Mouse (Mus musculus) hindbrain, embryonic 10.5 days (tissue): ENCODE measurements at regions not wholly inside any gene's neighbourhood (a gene's known extent, or its start where the extent isn't known, plus 50 kb on each side); places are given as distances from the start of the nearest gene placed in this dataset.

Source experiments
- DNase-seq: peaks from one replicate; pipeline ENCODE4 v3.0.0-alpha.2; 2017; ENCODE audit warnings: low spot score
- H3K27ac ChIP-seq: fragments of 300-500 bp; sonication (generic); 2 replicates; pipeline ENCODE4 v1.5.1; 2016; ENCODE audit warnings: mild to moderate bottlenecking, moderate library complexity
- H3K27me3 ChIP-seq: fragments of 300-500 bp; sonication (generic); 2 replicates; pipeline ENCODE4 v1.6.1; 2016; ENCODE audit warnings: mild to moderate bottlenecking; ENCODE audit not compliant: poor library complexity, insufficient read depth, severe bottlenecking
- H3K36me3 ChIP-seq: fragments of 300-500 bp; sonication (generic); 2 replicates; pipeline ENCODE4 v1.6.1; 2016; ENCODE audit warnings: mild to moderate bottlenecking, moderate library complexity
- H3K4me1 ChIP-seq: fragments of 300-500 bp; sonication (generic); replicated peaks from 2 replicates; pipeline ENCODE4 v1.6.1; 2016; ENCODE audit warnings: mild to moderate bottlenecking
- H3K4me3 ChIP-seq: fragments of 300-500 bp; sonication (generic); 2 replicates; pipeline ENCODE4 v1.5.1; 2016; ENCODE audit warnings: mild to moderate bottlenecking, moderate library complexity
- H3K9me3 ChIP-seq: fragments of 300-500 bp; sonication (generic); 2 replicates; pipeline ENCODE4 v1.6.1; 2016; ENCODE audit warnings: mild to moderate bottlenecking, moderate library complexity
- WGBS: fragments of 180-500 bp; shearing (Covaris S2); methylation state at CpG from one replicate; pipeline ENCODE4 v1.1.7; 2016; 5-methylcytosine and 5-hydroxymethylcytosine counted together

DNA sequence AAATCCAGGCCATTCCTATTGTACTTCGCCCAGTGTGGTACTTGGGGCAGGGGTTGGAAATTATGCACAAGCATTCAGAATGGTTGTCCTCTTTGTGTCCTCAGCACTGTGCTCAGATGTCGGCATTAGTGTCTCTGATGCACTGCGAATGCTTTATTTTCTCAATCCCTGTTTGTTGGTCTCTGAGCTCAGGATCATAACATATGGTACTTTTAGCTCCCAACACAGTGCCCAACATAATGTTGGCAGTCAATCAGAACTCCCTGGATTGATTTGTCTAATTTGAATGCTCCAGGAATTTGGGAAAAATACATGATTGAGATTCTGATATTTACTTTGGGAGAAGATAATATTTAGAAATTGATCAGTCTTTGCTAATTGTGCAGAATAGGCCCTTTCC, 434.7 kb downstream of the Nbas start:
- 85% methylated on average over 3 of the region's 3 CpGs for WGBS
- no peak for DNase-seq
- Histone ChIP-seq H3K4me1 (0 out of 2 replicates have a peak, but pooled peaks cover 7% of the 10 kb centered on the region), H3K27ac (no peak overlapping the region), H3K27me3 (no peaks in the 10 kb centered on the region), H3K36me3 (no peaks in the 10 kb centered on the region), H3K9me3 (no peaks in the 10 kb centered on the region), H3K4me3 (no peak overlapping the region)

DNA sequence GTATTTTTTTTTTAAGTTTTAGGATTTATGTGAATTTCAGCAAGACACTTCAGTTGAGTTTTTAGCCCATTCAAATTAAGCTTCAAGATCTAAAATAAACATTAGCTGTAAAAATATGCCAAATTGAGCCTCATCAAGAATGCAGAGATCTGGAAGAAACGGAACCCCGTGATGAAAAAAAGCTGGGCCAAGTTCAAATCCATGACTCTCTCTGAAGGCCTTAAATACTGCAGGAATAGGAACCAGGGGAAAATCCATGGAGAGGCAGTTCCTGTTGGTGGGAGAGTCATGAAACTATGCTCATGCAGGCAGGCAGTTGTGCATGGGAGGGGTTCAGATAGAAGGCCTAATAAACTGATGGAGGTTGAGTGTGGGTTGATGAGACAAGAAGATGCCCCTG, 430.9 kb downstream of the Nbas start:
- Histone ChIP-seq H3K27ac (no peak overlapping the region), H3K9me3 (no peaks in the 10 kb centered on the region), H3K4me3 (no peak overlapping the region), H3K36me3 (no peaks in the 10 kb centered on the region), H3K27me3 (no peaks in the 10 kb centered on the region), H3K4me1 (no peaks in the 10 kb centered on the region)
- WGBS = 93% methylated on average over 2 of the region's 2 CpGs
- no peak for DNase-seq

DNA sequence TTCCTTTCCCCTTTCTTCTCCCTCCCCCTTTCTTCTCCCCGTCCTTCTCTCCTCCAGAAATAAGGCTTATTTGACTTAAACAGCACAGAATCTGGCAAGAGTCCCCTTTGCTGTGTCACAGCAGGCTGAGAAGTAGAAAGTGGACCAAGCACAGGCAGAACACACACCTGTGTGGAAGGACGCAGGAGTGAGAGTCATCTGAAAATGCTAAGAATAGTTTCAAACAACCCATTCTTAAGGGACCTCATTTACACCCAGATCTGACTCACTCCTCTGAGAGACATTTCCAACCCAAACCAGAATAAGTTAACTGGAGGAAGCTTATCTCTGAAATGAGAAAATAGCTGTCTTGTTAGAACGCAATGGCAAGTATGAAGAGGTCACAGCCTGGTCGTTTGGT, 429.9 kb downstream of the Nbas start:
- no peaks in the 10 kb centered on the region for H3K27me3 ChIP-seq
- no peaks in the 10 kb centered on the region for H3K9me3 ChIP-seq
- H3K27ac ChIP-seq = no peak overlapping the region
- H3K4me1 ChIP-seq = no peaks in the 10 kb centered on the region
- DNase-seq = no peak
- no peak overlapping the region for H3K4me3 ChIP-seq
- H3K36me3 ChIP-seq = no peaks in the 10 kb centered on the region
- WGBS = 82% methylated on average over 4 of the region's 4 CpGs

DNA sequence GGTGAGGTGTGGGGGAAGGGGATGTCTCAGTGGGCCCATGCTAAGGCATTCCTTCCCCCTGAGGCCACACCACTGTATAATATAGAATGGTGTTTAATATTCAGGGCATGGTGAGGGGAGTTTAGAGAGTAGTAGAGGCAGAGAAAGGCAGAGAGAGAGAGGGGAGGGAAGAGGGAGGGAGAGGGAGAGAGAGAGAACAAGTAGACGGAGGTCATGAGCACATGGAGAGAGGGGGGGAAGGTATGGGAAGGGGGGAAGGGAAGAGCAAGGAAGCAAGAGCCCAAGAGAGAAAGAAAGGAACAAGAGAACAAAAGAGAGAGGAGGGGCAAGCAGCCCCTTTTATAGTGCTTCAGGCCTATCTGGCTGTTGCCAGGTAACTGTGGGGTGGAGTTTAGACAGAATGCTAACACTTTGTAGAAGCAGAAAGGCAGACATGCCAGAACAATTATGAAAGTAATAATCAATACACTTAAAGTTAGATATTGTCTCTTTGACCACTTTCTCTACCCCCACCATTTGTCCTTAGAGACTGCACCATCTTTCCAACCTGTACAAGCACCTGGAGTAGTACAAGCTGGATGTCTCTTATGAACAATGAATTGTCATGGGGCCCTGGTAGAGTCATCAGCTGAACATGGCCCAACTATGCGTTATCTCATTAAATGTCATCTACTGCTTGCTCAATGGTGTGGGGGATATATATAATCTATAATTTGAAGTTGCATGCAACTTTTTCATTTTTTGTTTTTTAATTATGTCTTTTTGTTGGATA, 422.6 kb downstream of the Nbas start:
- no peaks in the 10 kb centered on the region for H3K27me3 ChIP-seq
- WGBS = 55% methylated on average over 2 of the region's 2 CpGs
- no peaks in the 10 kb centered on the region for H3K9me3 ChIP-seq
- peak; percentile 7 for DNase-seq
- no peaks in the 10 kb centered on the region for H3K36me3 ChIP-seq
- peak overlapping the region; percentile 67 for H3K27ac ChIP-seq
- peaks cover 12% of the 10 kb centered on the region for H3K4me1 ChIP-seq
- H3K4me3 ChIP-seq = no peak overlapping the region

DNA sequence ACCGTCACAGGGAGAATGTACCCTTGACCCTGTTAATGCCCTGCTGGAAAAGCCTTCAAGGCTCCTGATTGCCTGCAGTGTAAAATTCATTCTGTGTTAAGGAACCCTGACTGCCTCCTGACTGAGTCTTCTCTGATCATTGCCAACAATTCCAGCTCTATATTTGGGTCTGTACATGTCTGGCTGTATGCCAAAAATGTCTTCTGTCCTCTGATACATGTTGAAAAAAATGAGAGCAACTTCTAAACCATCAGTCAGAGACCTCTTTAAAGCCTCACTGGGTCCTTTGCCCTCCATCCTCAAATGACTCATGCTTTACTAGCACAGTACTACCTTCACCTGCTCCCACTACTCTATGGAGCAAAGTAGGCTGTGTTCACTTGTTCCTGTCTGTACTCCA, 408.3 kb downstream of the Nbas start:
- Histone ChIP-seq H3K27ac (no peak overlapping the region), H3K4me3 (no peak overlapping the region), H3K9me3 (no peaks in the 10 kb centered on the region), H3K36me3 (no peaks in the 10 kb centered on the region), H3K4me1 (no peaks in the 10 kb centered on the region), H3K27me3 (no peaks in the 10 kb centered on the region)
- DNase-seq = no peak
- WGBS = 89% methylated on average over 1 of the region's 1 CpGs

DNA sequence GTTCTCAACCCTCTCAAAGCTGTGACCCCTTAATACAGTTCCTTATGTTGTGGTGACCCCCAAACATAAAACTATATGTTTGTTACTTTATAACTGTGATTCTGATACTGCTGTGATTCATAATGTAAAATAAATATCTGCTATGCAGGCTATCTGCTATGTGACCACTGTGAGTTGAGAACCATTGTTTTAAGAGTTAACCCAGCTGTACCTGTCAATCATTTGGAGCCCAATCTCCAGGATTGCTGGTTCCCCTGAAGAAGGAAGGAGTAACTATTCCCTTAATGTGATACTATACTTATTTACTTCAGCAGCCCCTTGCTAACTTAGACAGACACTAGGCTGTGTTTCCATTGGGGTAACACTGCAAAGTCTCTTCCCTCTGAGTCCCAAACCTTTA, 400.5 kb downstream of the Nbas start:
- Histone ChIP-seq H3K9me3 (no peaks in the 10 kb centered on the region), H3K4me3 (no peak overlapping the region), H3K27me3 (no peaks in the 10 kb centered on the region), H3K4me1 (no peaks in the 10 kb centered on the region), H3K36me3 (no peaks in the 10 kb centered on the region), H3K27ac (no peak overlapping the region)
- DNase-seq = no peak

DNA sequence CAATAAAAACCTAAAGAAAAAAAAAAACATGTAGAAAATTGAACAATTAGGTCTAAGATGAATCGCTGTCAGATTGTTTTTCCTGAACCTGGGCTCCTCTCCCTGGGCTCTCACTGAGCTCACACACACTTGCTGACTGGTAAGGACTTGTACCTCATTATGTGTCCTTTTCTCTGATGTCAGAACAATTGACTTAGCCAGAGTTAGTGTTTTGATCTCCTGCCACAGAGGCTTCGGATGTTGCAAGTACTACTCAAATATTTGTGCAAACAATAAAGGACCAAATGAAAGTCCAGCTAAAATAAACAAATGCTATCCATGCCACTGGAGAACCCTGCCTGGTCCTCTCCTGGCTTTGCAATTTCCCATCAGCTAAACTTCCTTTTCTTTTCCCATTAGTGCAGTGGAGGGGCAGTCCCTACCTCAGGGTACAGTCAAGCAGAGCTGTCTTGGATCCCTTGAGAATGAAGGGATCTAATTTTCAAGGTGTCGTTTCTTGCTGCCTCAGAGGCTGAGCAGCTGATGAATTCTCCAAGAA, 399.6 kb downstream of the Nbas start:
- WGBS = 81% methylated on average over 3 of the region's 3 CpGs
- H3K36me3 ChIP-seq = no peaks in the 10 kb centered on the region
- no peak for DNase-seq
- H3K4me3 ChIP-seq = no peak overlapping the region
- H3K27me3 ChIP-seq = no peaks in the 10 kb centered on the region
- no peaks in the 10 kb centered on the region for H3K4me1 ChIP-seq
- H3K9me3 ChIP-seq = no peaks in the 10 kb centered on the region
- no peak overlapping the region for H3K27ac ChIP-seq

DNA sequence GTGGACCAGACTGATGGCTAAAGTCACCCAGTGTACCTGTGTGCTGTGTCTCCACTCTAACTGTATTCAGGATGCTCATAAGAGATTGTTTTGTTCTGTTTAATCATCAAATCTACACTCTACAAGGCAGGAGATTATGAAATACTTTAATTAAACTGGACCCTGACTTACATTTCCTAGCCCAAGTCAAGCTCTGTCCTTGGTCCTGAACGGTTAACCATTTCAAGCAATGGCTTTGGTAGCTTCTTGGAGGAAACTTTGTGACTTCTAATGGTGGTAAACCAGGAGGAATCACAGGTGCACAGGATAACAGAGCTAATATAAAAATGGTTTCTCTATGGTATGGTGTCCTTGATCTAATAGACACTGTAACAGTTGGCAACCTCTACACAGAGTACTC, 370.4 kb downstream of the Nbas start:
- Histone ChIP-seq H3K36me3 (no peaks in the 10 kb centered on the region), H3K4me1 (no peaks in the 10 kb centered on the region), H3K4me3 (no peak overlapping the region), H3K27ac (no peak overlapping the region), H3K27me3 (no peaks in the 10 kb centered on the region), H3K9me3 (no peaks in the 10 kb centered on the region)
- 59% methylated on average over 1 of the region's 1 CpGs for WGBS
- no peak for DNase-seq
